Mouse (Mus musculus) forebrain, postnatal 0 days (tissue): ENCODE measurements around the gene Spata18. TPM values are rescaled to one million over a fixed set of nuclear protein-coding genes. Genes with fewer than 3 reads are reported as not detected.

Experiments used
- ATAC-seq: fragments of 200-750 bp; cut with Nextera tagmentation; 2 replicates; pipeline ENCODE4 v1.8.0; 2017; ENCODE audit warnings: mild to moderate bottlenecking, moderate library complexity
- DNase-seq: peaks from one replicate; pipeline ENCODE4 v3.0.0-alpha.2; 2015
- H3K27ac ChIP-seq: fragments of 300-500 bp; sonication (generic); 2 replicates; pipeline ENCODE4 v1.5.1; 2014; ENCODE audit warnings: low read depth, mild to moderate bottlenecking, antibody characterized with exemption, low read length, moderate library complexity, mixed read lengths
- H3K27me3 ChIP-seq: fragments of 300-500 bp; sonication (generic); 2 replicates; pipeline ENCODE4 v1.6.1; 2014; ENCODE audit warnings: mild to moderate bottlenecking, low read length, mixed read lengths; ENCODE audit not compliant: insufficient read depth
- H3K36me3 ChIP-seq: fragments of 300-500 bp; sonication (generic); 2 replicates; pipeline ENCODE4 v1.6.1; 2014; ENCODE audit warnings: mild to moderate bottlenecking, moderate library complexity; ENCODE audit not compliant: insufficient read depth
- H3K4me1 ChIP-seq: fragments of 300-500 bp; sonication (generic); 2 replicates; pipeline ENCODE4 v1.6.1; 2014; ENCODE audit warnings: antibody characterized with exemption; ENCODE audit not compliant: insufficient read depth
- H3K4me2 ChIP-seq: fragments of 300-500 bp; sonication (generic); 2 replicates; pipeline ENCODE4 v1.6.1; 2014; ENCODE audit warnings: low read depth, mild to moderate bottlenecking, moderate library complexity
- H3K4me3 ChIP-seq: fragments of 300-500 bp; sonication (generic); 2 replicates; pipeline ENCODE4 v1.5.1; 2014; ENCODE audit warnings: low read depth, low read length, mixed read lengths
- H3K9ac ChIP-seq: fragments of 300-500 bp; sonication (generic); 2 replicates; pipeline ENCODE4 v1.6.1; 2014; ENCODE audit warnings: mild to moderate bottlenecking
- H3K9me3 ChIP-seq: fragments of 300-500 bp; sonication (generic); 2 replicates; pipeline ENCODE4 v1.6.1; 2016; ENCODE audit warnings: low read length
- CTCF ChIP-seq: sonication (generic); IDR thresholded peaks from 2 replicates; pipeline ENCODE4 v1.5.1; 2016; ENCODE audit warnings: antibody characterized with exemption, control low read depth, low read depth
- WGBS: fragments of 180-500 bp; shearing (Covaris S2); extraction: QIAGEN DNeasy Blood & Tissue Kit; methylation state at CpG from one replicate; pipeline ENCODE4 v1.1.7; 2014; 5-methylcytosine and 5-hydroxymethylcytosine counted together
- polyA plus RNA-seq: library from polyadenylated mRNA; unstranded; fragments of >200 nt; fragmentation: Nextera tagmentation; extraction: Ambion mirVana; gene quantifications from 2 replicates; pipeline ENCODE4 v1.2.1, GENCODE M21; 2015
- total RNA-seq: library from RNA; depleted of rRNA; stranded (reverse); fragments of >200 nt; gene quantifications from 2 replicates; pipeline ENCODE4 v1.2.3, GENCODE M21; 2014; rRNA removed

Gene Spata18
- total RNA-seq = 1.5 and 2.6 TPM in 2 replicates
- 1.1 and 2.2 TPM in 2 replicates for polyA plus RNA-seq

DNA sequence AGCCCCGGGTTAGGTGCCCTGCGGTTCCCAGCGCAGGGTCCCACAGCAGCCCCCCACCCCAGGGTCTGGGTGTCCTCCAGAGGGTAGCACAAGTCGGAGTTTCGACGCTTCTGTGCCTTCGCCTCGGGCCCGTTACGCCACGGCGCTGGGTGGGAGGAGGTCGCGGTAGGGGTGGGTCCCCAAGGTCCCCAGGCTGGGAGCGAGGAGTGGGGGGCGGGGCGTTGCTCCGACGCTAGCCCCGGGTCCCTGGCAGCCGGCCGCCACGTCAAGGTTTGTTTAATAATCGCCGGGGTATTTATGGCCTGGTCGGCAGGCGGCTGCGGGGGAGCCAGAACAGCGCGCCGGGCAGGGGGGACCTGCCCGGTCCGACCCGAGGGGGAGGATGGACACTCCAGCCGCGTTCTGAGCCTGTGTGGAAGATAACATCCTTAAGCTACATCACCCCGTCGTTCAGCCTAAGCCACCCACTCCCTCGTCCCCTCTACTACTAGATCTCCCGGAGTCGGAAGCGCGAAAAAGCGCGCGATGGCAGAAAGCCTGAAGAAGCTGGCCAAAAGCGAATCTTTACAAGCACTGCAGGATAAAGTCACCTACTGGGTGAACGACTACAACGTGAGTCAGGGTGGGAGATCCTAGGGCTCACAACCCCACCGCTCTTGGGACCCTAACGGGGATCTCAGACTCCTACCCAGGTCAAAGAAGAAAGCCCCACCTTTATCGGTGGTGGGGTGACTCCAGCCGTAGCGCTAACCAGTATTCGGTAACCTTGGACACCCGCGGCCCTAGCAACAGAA lies at the start of gene Spata18:
Gene Spata18 (plus strand): TSS at position 319 of the 794 bp plus-strand sequence.
- no peak for TF ChIP-seq CTCF
- H3K4me3 ChIP-seq = peak within 1 kb of the TSS; percentile 32
- under 1% methylated on average over 57 of the region's 57 CpGs for WGBS
- H3K27ac ChIP-seq = no peak within 1 kb of the TSS
- H3K4me2 ChIP-seq = peak within 1 kb of the TSS; percentile 69
- no peaks in the 10 kb centered on the region for H3K36me3 ChIP-seq
- peaks cover 19% of the 10 kb centered on the region for H3K4me1 ChIP-seq
- H3K27me3 ChIP-seq = peaks cover 44% of the 10 kb centered on the region
- H3K9me3 ChIP-seq = no peaks in the 10 kb centered on the region
- no peak for DNase-seq
- ATAC-seq = 0 out of 2 replicates have a peak, but pooled peaks have one; percentile 5
- H3K9ac ChIP-seq = peak within 1 kb of the TSS; percentile 22

DNA sequence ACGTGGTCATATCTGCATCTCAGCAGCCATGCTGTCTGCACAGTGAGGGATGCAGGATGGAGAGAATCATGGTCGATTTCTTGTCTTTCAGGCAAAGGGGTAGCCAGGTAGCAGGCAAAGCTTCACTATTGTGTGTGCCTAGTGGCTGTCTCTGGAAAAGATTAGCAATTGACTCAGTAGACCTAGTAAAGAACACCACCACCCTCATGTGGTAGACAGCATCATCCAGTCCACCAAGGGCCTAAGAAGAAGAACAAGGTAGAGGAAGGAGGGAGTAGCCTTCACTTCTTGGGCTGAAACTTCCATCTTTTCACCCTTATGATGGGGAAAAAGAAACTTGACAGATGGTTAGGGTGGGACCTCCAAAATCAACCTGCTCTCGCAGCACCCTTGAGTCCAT lies 48.3 kb upstream of the Spata18 start:
- peak; percentile 19; the same call in 1 of the 2 replicates for TF ChIP-seq CTCF
- WGBS = 77% methylated on average over 3 of the region's 3 CpGs
- H3K9ac ChIP-seq = no peak overlapping the region

DNA sequence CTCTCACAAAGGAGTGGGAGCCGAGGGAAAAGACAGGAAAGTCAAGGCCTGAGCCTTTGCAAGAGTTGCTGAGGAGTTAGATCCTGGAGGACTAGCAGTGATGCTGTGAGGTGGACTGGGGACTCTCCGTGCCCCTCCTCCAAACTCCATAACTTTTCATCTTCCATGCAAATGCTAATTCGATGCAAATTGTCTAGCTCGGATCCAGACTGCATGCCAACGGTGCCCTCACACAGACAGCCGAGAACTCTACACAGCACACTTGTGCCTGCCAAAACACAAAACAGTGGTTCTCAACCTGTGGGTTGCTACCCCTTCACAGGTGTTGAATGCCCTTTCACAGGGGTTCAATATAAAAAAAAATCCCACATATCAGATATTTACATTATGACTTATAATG lies 46.6 kb upstream of the Spata18 start:
- H3K36me3 ChIP-seq = no peaks in the 10 kb centered on the region
- 50% methylated on average over 6 of the region's 6 CpGs for WGBS
- no peak overlapping the region for H3K4me2 ChIP-seq
- H3K27ac ChIP-seq = no peak overlapping the region
- no peaks in the 10 kb centered on the region for H3K27me3 ChIP-seq
- TF ChIP-seq CTCF = no peak
- peaks cover 6% of the 10 kb centered on the region; the same call in 1 of the 2 replicates for H3K4me1 ChIP-seq
- H3K9ac ChIP-seq = no peak overlapping the region
- ATAC-seq = no peak
- no peaks in the 10 kb centered on the region for H3K9me3 ChIP-seq
- no peak for DNase-seq
- H3K4me3 ChIP-seq = no peak overlapping the region

More for the DNA sequence above, 48.3 kb upstream of the Spata18 start:
- DNase-seq (no peak), ATAC-seq (no peak)
- Histone ChIP-seq H3K4me3 (no peak overlapping the region), H3K36me3 (no peaks in the 10 kb centered on the region), H3K4me2 (no peak overlapping the region), H3K27ac (no peak overlapping the region), H3K4me1 (peaks cover 6% of the 10 kb centered on the region; the same call in 1 of the 2 replicates), H3K27me3 (no peaks in the 10 kb centered on the region), H3K9me3 (no peaks in the 10 kb centered on the region)

DNA sequence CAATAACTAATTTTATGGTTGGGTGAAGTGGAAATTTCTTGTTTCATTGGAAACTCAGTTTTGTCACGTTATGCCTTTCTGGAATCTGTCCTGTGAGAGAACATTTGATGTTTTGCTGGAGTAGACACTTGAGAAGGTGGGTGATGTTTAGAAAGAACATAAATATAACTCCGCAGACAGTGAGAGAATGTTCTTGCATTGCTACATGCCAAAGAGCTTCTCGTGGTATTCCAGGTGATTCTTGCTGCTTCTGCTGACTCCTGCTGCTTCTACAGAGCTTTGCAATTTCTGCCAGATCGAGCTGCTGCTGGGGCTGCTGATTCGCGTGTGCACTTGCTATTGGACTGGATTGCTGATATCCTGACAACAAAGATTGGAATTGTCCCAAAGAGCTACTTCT lies 46.2 kb upstream of the Spata18 start:
- no peaks in the 10 kb centered on the region for H3K9me3 ChIP-seq
- no peak for TF ChIP-seq CTCF
- H3K4me3 ChIP-seq = no peak overlapping the region
- ATAC-seq = no peak
- H3K27ac ChIP-seq = no peak overlapping the region
- H3K9ac ChIP-seq = no peak overlapping the region
- no peak overlapping the region for H3K4me2 ChIP-seq
- DNase-seq = no peak
- no peaks in the 10 kb centered on the region for H3K36me3 ChIP-seq
- peaks cover 5% of the 10 kb centered on the region; the same call in 1 of the 2 replicates for H3K4me1 ChIP-seq
- WGBS = 71% methylated on average over 6 of the region's 6 CpGs
- no peaks in the 10 kb centered on the region for H3K27me3 ChIP-seq

DNA sequence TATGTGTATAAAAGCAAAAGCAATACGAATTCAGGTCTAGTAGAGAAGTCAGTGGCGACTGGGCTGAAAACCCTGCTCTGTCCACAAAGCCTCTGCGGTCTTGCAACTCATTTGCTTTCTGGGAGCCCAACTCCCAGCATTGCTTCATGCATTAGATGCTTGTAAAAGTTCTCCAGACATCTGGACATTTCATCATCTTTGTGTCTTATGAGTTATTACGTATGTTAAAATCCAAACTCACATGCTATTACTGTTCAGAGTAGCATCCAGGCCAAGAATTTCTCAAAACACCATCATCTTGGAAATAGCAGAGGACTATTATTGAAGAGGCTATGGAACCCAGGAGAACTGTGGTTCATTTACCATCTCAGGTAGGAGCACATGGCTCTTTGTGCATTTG lies 40.1 kb upstream of the Spata18 start:
- DNase-seq = no peak
- 96% methylated on average over 4 of the region's 4 CpGs for WGBS
- H3K4me3 ChIP-seq = no peak overlapping the region
- no peak overlapping the region for H3K9ac ChIP-seq
- ATAC-seq = no peak
- H3K36me3 ChIP-seq = no peaks in the 10 kb centered on the region
- no peaks in the 10 kb centered on the region for H3K4me1 ChIP-seq
- no peak overlapping the region for H3K27ac ChIP-seq
- no peak overlapping the region for H3K4me2 ChIP-seq
- H3K27me3 ChIP-seq = no peaks in the 10 kb centered on the region
- no peak for TF ChIP-seq CTCF
- H3K9me3 ChIP-seq = no peaks in the 10 kb centered on the region

DNA sequence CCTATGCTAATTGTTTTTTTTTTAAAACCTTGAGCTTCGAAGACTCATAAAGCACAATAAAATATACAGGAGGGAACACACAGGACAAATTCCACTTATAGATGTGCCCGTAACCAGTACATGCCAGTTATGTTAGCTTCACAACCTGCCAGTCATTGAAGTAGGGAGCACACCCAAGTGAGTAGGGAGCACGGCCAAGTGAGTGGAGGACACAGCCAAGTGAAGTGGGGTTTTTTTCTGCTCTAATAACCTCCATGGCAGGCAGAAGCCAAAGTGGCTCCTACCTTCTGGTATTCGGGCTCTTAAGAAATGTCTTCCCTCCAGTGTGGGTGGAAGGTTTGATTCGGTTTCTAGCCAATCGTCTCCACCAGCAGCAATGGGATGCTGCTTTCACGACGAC lies 37.9 kb upstream of the Spata18 start:
- no peaks in the 10 kb centered on the region for H3K36me3 ChIP-seq
- H3K27me3 ChIP-seq = no peaks in the 10 kb centered on the region
- WGBS = 91% methylated on average over 8 of the region's 8 CpGs
- no peak overlapping the region for H3K9ac ChIP-seq
- ATAC-seq (no peak), DNase-seq (no peak)
- H3K4me1 ChIP-seq = no peaks in the 10 kb centered on the region
- H3K4me2 ChIP-seq = no peak overlapping the region
- no peak overlapping the region for H3K4me3 ChIP-seq
- H3K9me3 ChIP-seq = no peaks in the 10 kb centered on the region
- no peak for TF ChIP-seq CTCF
- H3K27ac ChIP-seq = no peak overlapping the region

DNA sequence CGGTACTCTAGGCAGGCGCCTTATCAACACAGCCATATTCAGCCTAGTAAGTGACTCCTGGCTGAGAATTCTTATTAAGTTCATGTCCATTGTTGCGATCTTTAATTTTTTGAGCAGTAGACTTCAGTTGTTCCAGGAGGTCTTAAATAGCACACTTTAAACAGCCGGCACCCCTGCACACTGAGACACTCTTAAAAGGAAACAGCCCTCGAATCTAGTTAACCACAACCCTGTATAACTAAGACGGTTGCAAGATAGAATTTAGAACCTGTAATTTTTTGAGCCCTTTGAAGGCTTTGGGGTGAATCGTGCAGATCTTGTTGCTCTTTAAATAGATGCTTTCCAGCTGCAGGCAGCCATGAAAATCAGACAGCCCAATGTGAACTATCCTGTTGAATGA lies 36.0 kb upstream of the Spata18 start:
- Histone ChIP-seq H3K9me3 (no peaks in the 10 kb centered on the region), H3K36me3 (no peaks in the 10 kb centered on the region), H3K4me3 (no peak overlapping the region), H3K4me2 (no peak overlapping the region), H3K9ac (no peak overlapping the region), H3K27ac (no peak overlapping the region), H3K4me1 (no peaks in the 10 kb centered on the region), H3K27me3 (no peaks in the 10 kb centered on the region)
- ATAC-seq (no peak), DNase-seq (no peak)
- no peak for TF ChIP-seq CTCF
- 73% methylated on average over 7 of the region's 7 CpGs for WGBS
